Mouse (Mus musculus): ENCODE measurements at regions not wholly inside any gene's neighbourhood (a gene's known extent, or its start where the extent isn't known, plus 50 kb on each side); places are given as distances from the start of the nearest gene placed in this dataset.
A peak's percentile ranks its signal among the peaks of the same experiment; 100 is the strongest.

DNA sequence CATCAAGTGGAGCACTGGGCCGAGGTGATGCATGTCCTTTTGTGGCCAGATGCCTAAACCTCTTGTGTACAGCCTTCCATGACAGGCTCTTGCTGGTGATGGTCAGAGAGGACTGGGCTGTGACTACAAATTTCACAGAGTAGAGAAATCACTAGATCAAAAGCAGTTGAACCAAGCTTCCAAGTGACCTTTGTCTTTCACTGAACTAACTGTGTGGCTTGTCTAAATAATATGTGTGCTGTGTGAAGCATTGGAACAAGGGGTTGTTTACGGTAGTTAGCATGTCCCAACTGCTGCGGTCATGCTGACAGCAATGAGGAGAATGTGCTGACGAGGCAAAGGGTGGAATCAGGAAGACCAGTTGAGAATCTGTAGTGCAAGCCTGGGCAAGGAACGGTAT, 55.3 kb upstream of the D16Ertd472e start:
- DNase-seq = no peak

DNA sequence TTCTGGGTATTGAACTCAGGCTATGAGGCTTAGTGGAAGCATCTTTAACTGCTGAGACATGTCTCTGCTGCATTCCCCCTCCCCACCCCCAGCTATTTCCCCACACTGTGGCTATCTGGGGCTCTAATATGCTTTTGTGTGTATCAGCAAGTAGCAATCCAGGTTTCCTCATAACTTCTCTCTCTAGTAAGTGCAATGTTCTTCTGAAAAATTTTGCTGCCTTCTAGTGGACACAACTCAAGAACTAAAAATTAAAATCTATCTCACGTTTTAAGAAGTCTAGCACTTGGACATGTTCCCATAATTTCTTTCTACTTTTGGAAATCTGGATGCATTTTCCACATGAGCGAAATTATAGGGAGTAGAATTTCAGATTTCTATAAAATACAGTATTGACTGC, 50.3 kb upstream of the D16Ertd472e start:
- peak; percentile 13 for DNase-seq
